Mouse (Mus musculus) v-Abl transformed pro-B cells (cell line): ENCODE data around the gene Trim25.
"Not testable (repeated sequence)": the region's sequence is repeated elsewhere in the genome, so short reads cannot be mapped to it uniquely, and the experiment has no call there.

ENCODE experiments used
- in situ Hi-C, 2 experiments: fragments of 400-800 bp; cut with MboI; formaldehyde crosslinking; loops; one replicate each; pipeline ENCODE4 v1.15.1; 2025; ENCODE audit not compliant: unreplicated experiment in 2 of 2

Gene Trim25

GRCm38 (mm10) chr11:89017514-89018182 lies 18.5 kb downstream of the Trim25 start:
- in situ Hi-C loops: no loop called here

GRCm38 (mm10) chr11:89020681-89021305 lies 21.6 kb downstream of the Trim25 start:
- in situ Hi-C loops: no loop called here

- in situ Hi-C loops: no loop called here
Observed at GRCm38 (mm10) chr11:89021687-89022086, 22.5 kb downstream of the Trim25 start.

- in situ Hi-C loops: no loop called here
Observed at GRCm38 (mm10) chr11:89022120-89022731, 23.1 kb downstream of the Trim25 start.

GRCm38 (mm10) chr11:89023477-89023876 lies 24.3 kb downstream of the Trim25 start:
- in situ Hi-C loops: no loop called here

- in situ Hi-C loops: no loop called here
Observed at GRCm38 (mm10) chr11:89024181-89024881, 25.2 kb downstream of the Trim25 start.

GRCm38 (mm10) chr11:89025603-89026002 lies 26.4 kb downstream of the Trim25 start:
- in situ Hi-C loops: loop anchor here in 1 of 2 experiments (5.0 kb wide), 1 partner anchor 47 kb away; the partner anchor contains the start of gene Gm525

- in situ Hi-C loops: loop anchor here in 1 of 2 experiments (5.0 kb wide), 1 partner anchor 46 kb away; the partner anchor contains the start of gene Gm525
Observed at GRCm38 (mm10) chr11:89026117-89026516, 26.9 kb downstream of the Trim25 start.

- in situ Hi-C loops: loop anchor here in 1 of 2 experiments (5.0 kb wide), 1 partner anchor 44 kb away; the partner anchor contains the start of gene Gm525
Observed at GRCm38 (mm10) chr11:89027955-89028361, 28.8 kb downstream of the Trim25 start.

- in situ Hi-C loops: loop anchor here in 1 of 2 experiments (5.0 kb wide), 1 partner anchor 43 kb away; the partner anchor contains the start of gene Gm525
Observed at GRCm38 (mm10) chr11:89028871-89029405, 29.8 kb downstream of the Trim25 start.

- in situ Hi-C loops: no loop called here
Observed at GRCm38 (mm10) chr11:89030552-89030951, 31.4 kb downstream of the Trim25 start.

- in situ Hi-C loops: no loop called here
Observed at GRCm38 (mm10) chr11:89031189-89031588, 32.0 kb downstream of the Trim25 start.

- in situ Hi-C loops: no loop called here
Observed at GRCm38 (mm10) chr11:89034592-89034991, 35.4 kb downstream of the Trim25 start.

- in situ Hi-C loops: loop anchor here (5.0 kb wide), 1 partner anchor 43 kb away; no protein-coding TSS in a partner anchor
Observed at GRCm38 (mm10) chr11:89035552-89035951, 36.4 kb downstream of the Trim25 start.

GRCm38 (mm10) chr11:89038496-89038895 lies 39.3 kb downstream of the Trim25 start:
- in situ Hi-C loops: loop anchor here (5.0 kb wide), 1 partner anchor 46 kb away; no protein-coding TSS in a partner anchor

- in situ Hi-C loops: loop anchor here (5.0 kb wide), 1 partner anchor 47 kb away; no protein-coding TSS in a partner anchor
Observed at GRCm38 (mm10) chr11:89039325-89039724, 40.1 kb downstream of the Trim25 start.

- in situ Hi-C loops: not testable (repeated sequence)
Observed at GRCm38 (mm10) chr11:89041073-89041472, 41.9 kb downstream of the Trim25 start.

GRCm38 (mm10) chr11:89043046-89043445 lies 43.9 kb downstream of the Trim25 start:
- in situ Hi-C loops: no loop called here

GRCm38 (mm10) chr11:89045501-89045900 lies 46.3 kb downstream of the Trim25 start:
- in situ Hi-C loops: not testable (repeated sequence)

GRCm38 (mm10) chr11:89046021-89046420 lies 46.8 kb downstream of the Trim25 start:
- in situ Hi-C loops: no loop called here
